Mouse (Mus musculus): ENCODE results near the gene Decr2.

DNA sequence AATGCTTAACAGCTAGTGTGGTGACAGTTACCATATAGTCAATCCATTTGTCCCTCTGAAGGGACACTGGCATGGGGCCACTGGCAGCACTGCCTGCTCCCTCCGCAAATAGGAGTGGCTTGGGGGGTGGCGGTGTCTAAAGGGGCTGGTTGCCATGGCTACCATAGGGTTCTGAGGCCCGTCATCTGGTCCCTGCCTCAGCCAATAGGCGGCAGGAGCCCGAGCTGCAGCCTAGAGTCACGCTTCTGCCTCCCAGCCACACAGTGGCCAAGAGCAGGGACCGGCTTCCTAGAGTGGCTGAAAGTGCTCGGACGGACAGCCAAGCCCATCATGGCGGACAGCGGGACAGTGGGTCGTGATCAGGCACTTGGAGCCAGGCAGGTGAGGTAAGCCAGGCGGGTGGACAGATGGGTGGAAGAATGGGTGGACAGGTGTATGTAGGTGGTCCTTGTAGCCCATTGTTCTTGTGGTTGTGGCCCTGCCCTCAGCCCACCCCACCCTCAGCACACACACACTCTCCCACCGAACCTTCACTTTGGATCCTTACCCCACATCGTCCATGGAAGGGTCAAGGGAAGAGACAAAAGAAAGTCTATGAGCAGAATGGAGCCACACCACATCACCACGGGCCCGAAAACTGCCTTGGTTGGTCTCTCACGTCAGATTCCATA is 41.1 kb upstream of the Decr2 start:
- no peak for TF ChIP-seq MAFK (IDR thresholded peaks at IDR 0.05; ENCODE audit: insufficient read depth, low read depth, low read length)
- TF ChIP-seq ZC3H11A (IDR thresholded peaks at IDR 0.05; ENCODE audit: borderline replicate concordance, low read depth, low read length): no peak
- TF ChIP-seq HCFC1 (IDR thresholded peaks at IDR 0.05; ENCODE audit: borderline replicate concordance, insufficient read depth, low read length): no peak
- no peak for TF ChIP-seq ZNF384 (IDR thresholded peaks at IDR 0.05; ENCODE audit: low read depth, low read length)
- no peak for TF ChIP-seq CHD2 (IDR thresholded peaks at IDR 0.05; ENCODE audit: low read depth, low read length)

All from ES-E14 (cell line).